Mouse (Mus musculus): ENCODE data around the gene Smurf2.
"Not testable (repeated sequence)": the region's sequence is repeated elsewhere in the genome, so short reads cannot be mapped to it uniquely, and the experiment has no call there.

Gene Smurf2

DNA sequence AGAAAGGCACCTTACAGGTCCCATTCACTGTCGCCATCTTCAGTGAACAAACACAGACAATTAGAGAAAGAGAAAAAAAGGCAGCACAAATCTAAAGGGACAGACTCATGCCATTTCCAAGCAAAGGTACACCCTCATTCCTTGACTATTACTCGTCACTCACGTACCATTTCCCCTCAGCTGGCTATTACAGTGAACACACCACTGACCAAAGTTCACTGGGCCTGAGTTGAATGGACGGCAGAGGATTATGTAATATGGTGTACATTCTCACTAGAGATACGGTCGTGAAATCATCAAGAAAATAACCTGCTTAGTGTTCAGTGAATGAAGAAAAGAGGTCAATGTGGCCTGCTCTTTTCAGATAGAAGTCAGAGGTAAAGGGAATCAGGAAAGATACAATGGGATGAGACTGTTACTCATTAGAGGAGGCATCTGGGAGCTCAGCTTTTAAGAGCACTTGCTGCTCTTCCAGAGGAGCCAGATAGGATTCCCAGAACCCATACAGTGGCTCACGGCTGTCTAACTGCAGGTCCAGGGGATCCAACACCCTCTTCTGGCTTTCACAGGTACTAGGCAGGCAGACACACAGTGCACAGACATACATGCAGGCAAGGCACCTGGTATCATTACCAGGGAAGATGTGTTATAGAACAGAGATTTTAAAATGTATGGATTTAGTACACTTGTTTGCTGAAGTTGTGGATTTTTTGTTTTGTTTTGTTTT, 107.9 kb downstream of the Smurf2 start:
- no peak for DNase-seq (ENCODE audit: low spot score)

DNA sequence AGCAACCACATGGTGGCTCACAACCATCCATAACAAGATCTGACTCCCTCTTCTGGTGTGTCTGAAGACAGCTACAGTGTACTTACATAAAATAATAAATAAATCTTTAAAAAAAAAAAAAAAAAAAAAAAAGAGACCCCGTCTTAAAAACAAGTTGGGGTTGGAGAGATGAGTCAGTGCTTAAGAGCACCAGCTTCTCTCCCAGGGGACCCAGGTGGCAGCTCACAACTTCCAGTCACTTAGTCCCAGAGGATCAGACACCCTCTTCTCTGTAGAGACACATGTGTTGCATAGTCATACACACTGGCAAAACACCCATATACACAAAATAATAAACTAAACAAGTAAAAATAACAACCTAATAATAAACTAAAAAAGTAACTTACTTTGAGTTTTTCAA, 113.1 kb downstream of the Smurf2 start:
- DNase-seq (ENCODE audit: low spot score): not testable (repeated sequence)

DNA sequence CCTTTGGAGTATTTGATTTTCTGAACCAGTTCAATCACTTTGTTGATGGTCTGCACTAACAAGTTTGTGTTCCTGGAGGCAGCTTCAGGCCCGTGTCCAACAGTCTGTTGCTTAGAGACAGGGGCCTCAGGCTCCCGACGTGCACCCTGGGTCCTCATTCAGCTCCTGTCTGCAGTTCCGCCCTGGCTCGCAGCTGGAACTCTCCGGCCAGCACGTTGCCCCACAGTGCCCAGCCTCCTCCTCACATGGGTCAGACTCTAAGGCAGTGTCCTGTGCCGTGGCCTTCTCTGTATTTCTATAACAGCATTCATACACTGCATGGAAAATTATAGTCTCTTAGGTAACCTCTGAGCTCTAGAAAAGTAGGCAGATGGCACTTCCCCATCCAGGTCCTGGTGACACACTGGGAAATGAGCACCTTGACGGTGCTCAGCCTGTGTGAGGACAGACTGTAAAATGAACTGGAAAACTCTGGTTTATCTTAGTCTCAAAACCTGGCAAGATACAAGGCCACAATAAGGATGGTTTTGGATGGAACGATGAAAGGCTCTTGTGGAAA, 118.4 kb downstream of the Smurf2 start:
- no peak for DNase-seq (ENCODE audit: low spot score)

DNA sequence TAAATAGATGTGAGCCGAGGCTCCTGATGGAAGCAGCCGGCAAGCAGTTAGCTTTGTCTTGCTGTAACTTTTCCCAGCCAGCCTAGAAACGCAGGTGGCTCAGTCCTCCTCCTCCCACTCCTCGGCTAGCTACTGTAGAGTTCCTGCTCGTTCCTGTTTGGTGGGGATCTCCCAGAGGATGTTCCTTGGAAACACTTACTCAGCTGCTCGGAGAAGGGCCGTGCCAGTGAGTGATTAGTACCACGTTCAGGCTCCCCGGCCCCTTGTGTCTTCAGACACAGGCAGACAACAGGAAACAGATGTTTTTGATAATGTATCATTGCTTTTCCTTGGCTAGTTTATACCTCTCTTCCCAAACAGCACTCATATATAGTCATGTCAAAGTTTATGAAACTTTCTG, 124.8 kb downstream of the Smurf2 start:
- no peak for DNase-seq (ENCODE audit: low spot score)

DNA sequence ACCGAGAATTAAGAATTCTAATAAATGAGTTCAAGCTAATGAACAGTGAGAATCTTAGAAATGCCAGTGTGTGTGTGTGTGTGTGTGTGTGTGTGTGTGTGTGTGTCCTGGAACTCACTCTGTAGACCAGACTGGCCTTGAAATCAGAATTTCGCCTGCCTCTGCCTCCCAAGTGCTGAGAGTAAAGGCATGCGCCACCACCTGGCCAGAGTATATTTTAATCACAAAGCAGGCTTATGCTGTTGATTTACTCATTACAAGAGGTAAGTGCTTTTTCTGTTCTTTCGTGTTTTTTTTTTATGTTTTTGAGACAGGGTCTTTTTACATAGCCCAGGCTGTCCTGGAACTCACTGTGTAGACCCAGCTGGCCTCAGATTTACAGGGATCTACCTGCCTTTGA, 126.7 kb downstream of the Smurf2 start:
- DNase-seq (ENCODE audit: low spot score): no peak

DNA sequence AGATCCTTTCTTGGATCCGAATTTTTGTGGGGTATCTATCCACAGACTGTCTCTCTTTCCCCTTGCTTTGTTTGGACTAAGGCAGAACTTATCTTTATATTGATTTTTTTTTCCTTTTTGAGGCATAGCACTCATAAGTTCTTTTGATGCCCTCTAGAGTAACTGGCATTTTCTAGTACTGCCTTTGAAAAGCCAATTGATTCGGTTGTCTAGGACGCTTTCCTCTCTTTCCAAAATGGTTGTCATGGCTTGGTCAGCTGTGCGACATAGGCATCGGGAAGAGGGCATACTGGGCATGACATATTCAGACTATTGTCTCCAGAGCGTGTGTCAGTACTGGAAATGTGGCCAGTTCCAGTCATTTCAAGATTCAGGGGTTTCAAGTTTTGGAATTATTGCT, 130.9 kb downstream of the Smurf2 start:
- DNase-seq (ENCODE audit: low spot score): no peak

DNA sequence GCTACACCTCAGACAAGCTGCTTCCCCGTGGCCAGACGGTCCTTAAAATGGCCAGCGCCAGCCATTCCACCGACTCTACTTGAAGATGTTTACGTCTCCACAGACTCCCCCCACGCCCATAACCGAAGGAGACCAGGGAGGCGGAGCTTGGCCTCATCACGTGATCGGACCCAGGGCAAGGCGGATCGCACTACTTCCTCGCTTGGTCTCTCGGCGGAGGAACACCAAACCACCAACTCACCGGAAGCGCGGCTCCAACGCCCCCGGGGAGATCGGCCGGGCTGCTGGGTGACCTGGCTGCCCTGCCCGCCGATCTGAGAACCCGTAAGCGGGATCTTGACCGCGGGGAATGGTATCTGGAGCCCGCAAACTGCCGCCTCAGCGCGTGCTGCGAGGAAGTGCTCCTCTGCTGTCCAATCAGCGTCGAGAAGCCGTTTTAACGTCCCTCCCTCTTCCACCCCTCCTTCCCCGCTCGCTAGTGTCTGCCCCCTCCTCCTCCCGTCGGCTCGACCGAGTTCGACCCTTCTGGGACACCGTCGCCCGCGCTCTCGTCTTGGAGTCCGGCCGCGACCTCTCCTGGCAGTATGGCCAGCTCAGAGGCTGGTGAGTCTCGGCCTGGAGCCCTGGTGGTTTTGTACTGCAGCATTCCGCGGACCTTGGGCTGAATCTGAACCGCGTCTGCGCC, 131.6 kb downstream of the Smurf2 start, which contains the start of the genes Ddx5 and Cep95:
Ddx5 (minus strand) TSS at position 411 of the 685 bp plus-strand sequence.
Cep95 (plus strand) TSS at position 478 of the 685 bp plus-strand sequence.
- DNase-seq (ENCODE audit: low spot score): peak; percentile 95

DNA sequence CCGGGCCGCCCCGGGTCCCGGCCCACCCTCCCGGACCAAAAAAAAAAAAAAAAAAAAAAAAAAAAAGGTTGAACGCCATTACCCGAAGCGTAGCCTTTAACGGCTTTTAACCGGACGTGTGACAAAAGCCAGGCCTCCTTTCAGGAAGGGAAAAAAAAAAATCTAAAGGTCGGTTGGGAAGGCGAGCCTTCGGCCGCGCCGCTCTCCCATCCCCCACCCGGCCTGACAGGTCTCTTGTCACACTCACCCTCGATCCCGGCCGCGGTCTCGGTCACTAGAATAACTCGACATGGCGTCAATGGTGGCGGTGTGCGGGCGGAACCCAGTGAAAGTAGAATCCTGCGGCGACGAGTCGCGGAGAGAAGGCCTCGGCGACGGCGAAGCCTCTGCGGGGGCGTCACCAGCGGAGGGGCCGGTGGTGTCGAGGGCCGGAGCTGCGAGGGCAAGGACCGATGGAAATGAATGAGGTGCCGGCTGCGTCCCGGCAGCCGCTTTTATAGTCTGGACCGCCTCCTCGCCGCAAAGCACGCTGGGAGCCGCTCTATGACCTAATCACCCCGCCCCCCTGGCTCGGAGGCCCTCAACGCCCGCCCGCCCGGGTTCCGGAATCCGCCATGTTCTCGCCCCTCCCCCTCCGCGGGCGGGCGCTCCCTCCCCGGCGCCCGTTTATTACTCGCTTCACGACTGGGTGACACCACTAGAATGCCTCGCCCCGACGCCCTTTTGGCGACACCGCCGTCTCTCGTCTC, 132.3 kb downstream of the Smurf2 start:
- DNase-seq (ENCODE audit: low spot score): peak; percentile 94

DNA sequence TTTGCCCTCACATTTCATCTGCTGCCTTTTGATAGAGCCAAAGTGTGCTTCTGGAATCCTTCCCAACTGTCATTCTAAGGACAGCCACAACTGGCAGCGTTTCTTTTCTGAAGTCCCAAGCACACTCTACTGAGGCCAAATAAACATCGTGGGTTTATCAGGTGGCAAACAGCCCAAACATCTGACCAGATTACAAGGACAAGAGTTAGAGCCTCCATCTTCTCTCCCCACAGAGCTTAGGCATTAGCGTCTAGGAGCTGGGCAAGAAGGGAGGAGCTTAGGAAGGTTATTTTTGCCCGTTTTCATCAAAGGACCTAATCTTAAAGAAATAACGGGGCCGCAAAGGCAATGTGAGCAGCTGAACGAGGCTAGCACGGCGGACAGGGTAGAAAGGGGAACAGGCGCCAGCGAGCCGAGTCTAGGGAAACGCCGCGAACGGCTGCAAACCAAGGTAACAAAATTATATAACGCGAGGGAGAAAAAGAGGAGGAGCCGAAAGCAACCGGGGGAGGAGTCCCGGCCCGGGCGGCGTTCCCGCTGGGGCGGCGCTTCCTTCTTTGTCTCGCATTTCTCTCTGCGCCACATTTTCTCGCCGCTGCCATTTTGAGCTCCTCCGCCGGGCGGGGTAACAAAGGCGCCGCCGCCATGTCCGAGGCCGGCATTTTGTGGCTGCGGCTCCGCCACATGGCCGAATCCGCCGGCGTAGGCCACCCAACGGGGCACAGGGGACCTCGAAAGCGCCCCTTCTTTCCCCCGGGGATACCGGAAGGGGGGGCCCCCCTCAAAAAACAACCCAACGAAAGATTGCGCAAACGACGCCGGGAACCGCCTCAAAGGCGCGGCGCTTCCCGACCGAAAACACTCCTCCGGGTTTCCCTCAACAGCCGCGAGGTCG, 133.1 kb downstream of the Smurf2 start:
- DNase-seq (ENCODE audit: low spot score): peak; percentile 81

DNA sequence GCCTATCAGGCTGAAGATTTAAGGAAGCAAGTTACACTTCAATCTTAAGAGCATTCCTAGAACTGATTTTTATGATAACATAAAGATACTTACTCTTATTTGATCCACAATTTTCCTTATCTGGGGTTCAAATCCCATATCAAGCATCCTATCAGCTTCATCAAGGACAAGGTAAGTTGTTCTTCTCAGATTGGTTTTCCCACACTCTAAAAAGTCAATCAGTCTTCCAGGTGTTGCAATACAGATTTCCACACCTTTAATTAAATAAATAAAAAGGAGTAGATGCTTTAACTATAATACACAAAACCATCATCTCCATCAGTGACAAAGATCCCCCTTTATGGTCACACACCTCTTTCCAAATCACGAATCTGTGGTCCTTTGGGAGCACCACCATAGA, 135.5 kb downstream of the Smurf2 start:
- DNase-seq (ENCODE audit: low spot score): no peak

DNA sequence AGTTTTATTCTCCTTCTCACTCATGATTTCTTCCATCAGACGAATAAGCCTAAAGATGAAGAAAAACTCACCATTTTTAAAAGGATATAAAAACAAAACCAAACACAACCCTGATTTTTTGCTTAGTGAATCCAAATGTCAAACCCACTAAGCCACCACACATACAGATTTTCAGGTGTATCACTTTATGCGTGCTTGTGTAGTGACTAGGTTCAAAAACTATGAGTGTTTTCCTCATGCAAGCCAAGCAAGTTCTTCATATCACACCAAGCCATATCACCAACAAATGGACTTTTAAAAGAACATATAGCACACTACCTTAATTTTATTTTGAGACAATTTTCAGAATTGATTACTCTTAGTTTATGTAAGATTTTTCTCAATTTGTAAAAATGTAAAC, 136.0 kb downstream of the Smurf2 start:
- no peak for DNase-seq (ENCODE audit: low spot score)

DNA sequence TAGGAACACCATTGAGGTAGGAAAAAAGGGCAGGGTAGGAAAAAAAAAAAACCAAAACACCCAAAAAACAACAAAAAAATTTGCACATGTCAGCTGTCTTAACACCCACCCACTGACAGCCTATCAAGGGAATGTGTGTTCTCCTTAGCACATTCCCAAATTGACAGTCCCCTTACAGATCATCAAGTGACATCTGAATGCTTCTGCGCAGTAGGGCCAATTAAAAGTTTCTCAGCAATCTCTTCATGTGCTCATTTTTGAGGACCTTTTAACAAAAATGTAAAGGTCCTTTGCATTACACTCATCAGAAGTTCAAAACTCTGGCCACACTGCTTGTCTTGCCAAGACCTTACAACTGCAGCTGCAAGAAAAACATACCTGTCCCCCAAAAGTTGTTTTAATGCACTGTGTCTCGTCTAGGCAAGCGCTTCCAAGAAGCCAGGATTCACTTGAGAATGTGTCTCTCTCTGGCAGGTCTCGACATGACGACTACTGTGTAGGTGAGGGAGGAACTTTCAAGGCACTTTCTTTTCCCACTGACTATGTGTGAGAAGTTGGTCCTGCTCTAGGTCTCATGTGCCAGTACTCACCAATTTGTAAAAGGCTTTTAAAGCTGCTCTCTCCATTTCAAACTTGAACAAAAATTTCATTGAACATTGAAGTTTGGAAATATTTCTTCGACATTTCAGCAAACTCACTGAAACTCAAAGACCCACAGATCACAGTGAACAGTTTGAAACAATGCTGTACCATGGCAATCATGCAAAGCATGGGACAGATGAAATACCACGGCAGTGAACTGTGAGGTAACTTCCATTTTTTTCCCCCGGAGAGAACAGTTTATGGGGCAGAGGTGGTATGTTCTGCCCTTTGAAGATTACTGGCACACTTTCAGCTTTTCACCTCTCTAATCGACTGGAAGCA, 137.4 kb downstream of the Smurf2 start:
- DNase-seq (ENCODE audit: low spot score): no peak

DNA sequence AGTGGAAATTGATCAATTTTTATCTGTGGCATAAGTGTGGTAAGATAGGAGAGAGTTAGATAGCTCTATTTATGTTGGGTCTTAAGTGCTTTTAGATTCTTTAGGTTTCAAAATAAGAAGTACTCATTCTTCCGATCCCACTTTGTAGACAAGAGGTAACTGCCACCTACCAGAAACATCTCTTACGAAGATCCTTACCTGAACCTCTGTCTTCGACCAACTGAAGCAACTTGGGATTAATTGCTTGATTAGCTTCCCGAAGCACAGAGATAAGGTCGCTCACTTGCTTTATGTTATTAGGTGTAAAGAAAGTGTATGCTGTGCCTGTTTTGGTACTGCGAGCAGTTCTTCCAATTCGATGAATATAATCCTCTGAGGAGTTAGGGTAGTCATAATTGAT, 138.2 kb downstream of the Smurf2 start:
- DNase-seq (ENCODE audit: low spot score): not testable (repeated sequence)

DNA sequence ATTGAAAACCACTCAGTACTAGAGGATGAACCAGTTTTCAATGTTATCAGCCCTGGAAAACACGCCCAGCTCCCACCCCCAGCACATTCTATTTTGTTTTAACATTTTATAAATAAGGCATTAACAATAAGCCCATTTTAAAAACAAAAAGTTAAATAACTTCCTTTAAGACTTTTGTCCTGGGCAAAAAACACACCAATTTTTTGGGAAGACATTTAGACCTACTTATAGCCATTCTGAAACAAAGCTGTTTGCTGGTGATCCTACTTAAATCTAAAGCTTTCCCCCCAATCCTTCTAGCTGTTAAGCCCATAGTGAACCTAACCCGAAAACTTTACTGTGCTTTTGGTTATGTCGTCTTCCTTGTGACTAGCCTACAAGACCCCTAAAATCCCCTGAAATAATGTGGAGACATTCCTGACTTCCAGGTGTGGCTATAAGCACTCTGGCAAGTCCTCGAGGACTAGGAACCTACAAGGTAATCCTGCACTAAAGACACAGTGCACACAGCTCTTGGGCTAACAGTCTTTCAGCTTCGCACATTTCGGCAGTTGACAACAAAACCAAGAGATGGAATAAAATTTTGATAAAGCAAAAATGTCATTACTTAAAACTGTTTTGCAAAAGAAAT, 139.8 kb downstream of the Smurf2 start:
- no peak for DNase-seq (ENCODE audit: low spot score)

DNA sequence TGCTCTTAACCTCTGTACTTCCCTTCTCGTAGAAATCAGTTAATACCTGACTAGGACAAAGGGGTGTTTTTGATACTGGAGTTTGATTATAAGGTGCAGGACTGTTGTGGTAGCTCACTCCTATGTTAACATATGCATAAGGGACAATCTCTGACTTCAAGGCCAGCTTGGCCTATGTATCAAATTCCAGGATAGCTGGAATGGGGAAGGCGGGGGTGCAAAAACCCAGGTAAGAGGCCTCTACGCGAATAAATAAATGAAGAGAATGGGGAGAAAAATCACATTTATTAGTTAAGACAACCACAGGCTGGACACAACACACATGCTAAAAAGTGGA, 140.5 kb downstream of the Smurf2 start:
- DNase-seq (ENCODE audit: low spot score): no peak

DNA sequence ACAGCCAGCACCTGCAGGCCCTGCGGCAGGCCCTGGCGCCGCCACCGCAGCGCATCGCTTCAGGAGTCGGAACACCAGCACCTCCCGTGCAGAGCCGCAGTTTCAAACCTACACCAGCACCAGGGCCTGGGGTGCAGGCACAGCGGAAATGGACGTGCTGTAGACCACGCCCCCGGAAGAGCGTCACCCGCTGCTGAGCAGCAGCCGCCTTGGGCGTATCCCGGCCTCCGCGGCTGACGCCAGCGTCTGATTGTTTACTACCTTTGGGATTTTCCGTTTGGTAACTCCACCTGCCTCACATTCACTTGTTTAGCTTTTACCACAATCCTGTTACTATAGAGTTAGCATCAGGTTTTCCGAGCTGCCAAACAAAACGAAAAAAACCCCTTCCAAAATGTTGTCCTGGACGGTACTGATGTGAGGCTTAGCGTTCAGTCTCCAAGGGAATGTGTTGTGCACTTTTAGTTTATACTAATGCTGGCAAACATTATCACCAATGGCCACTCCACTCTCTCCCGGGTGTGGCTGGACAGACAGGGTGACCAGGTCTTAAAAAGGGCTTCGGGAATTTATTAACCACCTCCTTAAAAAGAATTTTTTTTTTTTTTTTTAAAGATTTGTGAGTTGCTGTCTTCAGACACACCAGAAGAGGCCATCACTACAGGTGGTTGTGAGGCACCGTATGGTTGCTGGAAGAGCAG, 141.0 kb downstream of the Smurf2 start, which contains the start of gene Polg2:
Polg2 (minus strand) TSS at position 150 of the 701 bp plus-strand sequence.
- peak; percentile 85 for DNase-seq (ENCODE audit: low spot score)

DNA sequence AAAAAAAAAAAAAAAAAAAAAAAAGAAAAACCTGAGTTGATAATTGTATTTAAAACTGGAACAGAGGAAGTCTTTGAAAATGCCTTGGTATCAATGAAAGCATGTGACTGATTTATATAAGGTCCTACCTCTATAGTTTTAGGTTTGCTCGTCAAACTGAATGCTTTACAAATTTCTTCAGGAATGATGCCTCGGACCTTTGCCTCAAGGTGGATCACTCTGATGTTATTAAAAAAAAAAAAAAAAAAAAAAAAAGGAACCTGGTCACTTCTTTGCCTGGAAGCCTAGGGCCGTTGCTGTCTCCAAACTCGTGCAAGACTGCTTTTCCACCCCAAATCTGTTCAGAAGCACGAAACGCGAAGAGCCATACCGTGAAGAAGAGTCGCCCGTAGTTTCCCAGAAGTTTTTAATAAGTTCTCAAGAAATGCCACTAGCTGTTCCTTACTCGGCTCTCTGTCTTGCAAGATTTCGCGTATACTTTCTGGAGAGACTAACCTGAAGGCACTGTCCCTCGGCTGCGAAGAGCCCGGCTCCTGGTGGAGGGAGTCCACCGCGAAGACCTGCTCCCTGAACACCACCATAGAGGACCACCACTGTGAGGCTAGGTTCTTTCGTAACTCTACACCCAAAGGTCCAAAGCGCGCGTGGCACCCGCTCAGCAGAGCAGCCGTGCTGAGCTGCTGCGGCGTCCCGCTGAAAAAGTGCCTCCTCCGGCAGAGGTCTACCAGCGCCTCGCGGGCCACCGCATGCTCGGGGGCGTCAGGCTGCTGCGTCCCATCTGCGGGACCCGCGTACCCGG, 141.7 kb downstream of the Smurf2 start:
- no peak for DNase-seq (ENCODE audit: low spot score)

DNA sequence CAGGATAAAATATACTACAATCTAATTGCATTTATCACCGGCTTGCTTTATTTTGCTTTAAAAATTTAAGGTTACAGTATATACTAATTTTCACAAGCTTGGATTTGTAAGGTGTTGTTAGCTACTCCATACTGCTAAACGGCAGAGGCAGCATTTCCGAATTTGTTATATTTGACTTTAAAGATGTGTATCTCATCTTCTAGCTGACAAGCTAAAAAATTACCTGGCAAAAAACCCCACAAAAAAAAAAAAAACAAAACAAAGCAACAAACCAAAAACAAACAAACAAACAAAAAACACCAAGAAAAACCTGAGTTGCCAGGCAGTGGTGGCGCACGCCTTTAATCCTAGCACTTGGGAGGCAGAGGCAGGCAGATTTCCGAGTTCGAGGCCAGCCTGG, 142.4 kb downstream of the Smurf2 start:
- DNase-seq (ENCODE audit: low spot score): no peak

Measured in ovary, adult 18-20 months (tissue).